Mouse (Mus musculus) embryo, embryonic 11.5 days (tissue): ENCODE data around the gene C2cd4b.

ENCODE experiments used
- DNase-seq: peaks from one replicate; pipeline ENCODE4 v3.0.0-alpha.2; 2012; ENCODE audit warnings: low read depth, low spot score

The C2cd4b gene

GRCm38 (mm10) chr9:67774201-67774600 is 15.0 kb downstream of the C2cd4b start:
- no peak for DNase-seq

- no peak for DNase-seq
Observed at GRCm38 (mm10) chr9:67778553-67778952, 19.3 kb downstream of the C2cd4b start.

GRCm38 (mm10) chr9:67782786-67783185 is 23.5 kb downstream of the C2cd4b start:
- DNase-seq = no peak

GRCm38 (mm10) chr9:67783464-67783863 is 24.2 kb downstream of the C2cd4b start:
- DNase-seq = no peak

GRCm38 (mm10) chr9:67783925-67784324 is 24.7 kb downstream of the C2cd4b start:
- no peak for DNase-seq

GRCm38 (mm10) chr9:67786311-67786710 is 27.1 kb downstream of the C2cd4b start:
- DNase-seq = no peak

- DNase-seq = no peak
Observed at GRCm38 (mm10) chr9:67787671-67788070, 28.4 kb downstream of the C2cd4b start.

- DNase-seq = no peak
Observed at GRCm38 (mm10) chr9:67792405-67792804, 33.2 kb downstream of the C2cd4b start.

GRCm38 (mm10) chr9:67793501-67793900 is 34.3 kb downstream of the C2cd4b start:
- DNase-seq = no peak

GRCm38 (mm10) chr9:67794216-67794615 is 35.0 kb downstream of the C2cd4b start:
- DNase-seq = no peak

GRCm38 (mm10) chr9:67794668-67795067 is 35.4 kb downstream of the C2cd4b start:
- DNase-seq = no peak

GRCm38 (mm10) chr9:67795205-67795675 is 36.0 kb downstream of the C2cd4b start:
- no peak for DNase-seq

GRCm38 (mm10) chr9:67799078-67799819 is 40.0 kb downstream of the C2cd4b start:
- DNase-seq = no peak

GRCm38 (mm10) chr9:67802241-67802640 is 43.0 kb downstream of the C2cd4b start:
- DNase-seq = no peak

GRCm38 (mm10) chr9:67807000-67807399 is 47.8 kb downstream of the C2cd4b start:
- no peak for DNase-seq

GRCm38 (mm10) chr9:67810527-67810926 is 51.3 kb downstream of the C2cd4b start:
- no peak for DNase-seq
